Mouse (Mus musculus): ENCODE data around the gene E130311K13Rik. TPM values are rescaled to one million over a fixed set of nuclear protein-coding genes. Genes with fewer than 3 reads are reported as not detected.

Gene E130311K13Rik
- total RNA-seq, 1 experiment from 2014 or later, result 8.8 TPM

DNA sequence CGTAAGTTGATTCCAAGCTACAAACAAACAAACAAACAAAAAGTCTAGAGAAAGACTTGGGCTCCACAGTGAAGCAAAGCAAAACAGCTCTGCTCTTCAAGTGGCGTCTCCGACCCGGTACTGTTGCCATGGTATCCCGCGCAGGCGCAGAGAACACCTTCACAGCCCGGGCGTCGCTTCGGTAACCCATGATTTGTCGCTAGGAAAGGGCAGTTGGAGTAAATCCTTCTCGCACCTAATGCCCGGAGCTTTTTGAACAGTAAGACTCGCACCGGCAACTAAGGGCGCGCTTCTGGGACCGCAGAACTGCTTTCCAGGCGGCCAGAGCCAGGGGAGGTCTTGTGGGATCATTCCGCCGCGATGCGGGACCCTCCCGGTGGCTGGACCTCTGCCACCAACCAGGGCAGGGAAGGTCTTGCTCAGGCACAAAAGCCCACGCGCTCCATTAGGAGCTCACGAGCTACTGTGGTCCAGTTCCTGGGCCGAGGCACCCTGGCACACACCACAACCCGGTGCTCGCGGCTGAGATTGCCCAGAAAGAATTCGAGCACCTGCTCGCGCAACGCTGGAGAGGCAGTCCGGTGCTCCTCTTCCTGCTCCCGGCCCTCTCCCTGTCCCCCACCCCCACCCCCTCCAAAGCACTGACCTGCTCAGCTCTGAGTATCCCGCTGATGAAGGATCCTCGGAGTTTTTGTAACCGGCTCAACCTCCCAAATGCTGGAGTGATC is 30.5 kb downstream of the E130311K13Rik start:
- no peak for ATAC-seq (ENCODE audit: extremely low read depth, insufficient number of reproducible peaks, low FRiP score, poor library complexity, severe bottlenecking)

DNA sequence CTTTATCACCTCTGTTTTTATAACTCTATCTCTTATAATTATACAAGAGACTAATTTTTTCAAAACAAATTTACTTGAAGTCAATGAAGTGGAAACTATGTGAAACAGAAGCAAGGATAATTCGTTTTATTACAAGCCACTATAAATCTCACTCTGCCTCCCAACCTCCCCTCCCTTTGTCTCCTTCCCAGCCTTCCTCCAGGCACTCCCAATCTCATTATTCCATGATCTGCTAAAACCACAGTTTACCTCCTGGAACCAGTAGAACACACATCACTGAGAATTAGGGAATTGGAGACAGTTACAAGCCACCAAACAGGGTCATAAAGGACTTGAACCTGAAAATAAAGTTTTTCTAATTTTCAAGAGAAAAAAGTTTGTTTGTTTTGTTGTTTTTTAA is 32.1 kb downstream of the E130311K13Rik start:
- ATAC-seq (ENCODE audit: extremely low read depth, insufficient number of reproducible peaks, low FRiP score, poor library complexity, severe bottlenecking), result no peak

DNA sequence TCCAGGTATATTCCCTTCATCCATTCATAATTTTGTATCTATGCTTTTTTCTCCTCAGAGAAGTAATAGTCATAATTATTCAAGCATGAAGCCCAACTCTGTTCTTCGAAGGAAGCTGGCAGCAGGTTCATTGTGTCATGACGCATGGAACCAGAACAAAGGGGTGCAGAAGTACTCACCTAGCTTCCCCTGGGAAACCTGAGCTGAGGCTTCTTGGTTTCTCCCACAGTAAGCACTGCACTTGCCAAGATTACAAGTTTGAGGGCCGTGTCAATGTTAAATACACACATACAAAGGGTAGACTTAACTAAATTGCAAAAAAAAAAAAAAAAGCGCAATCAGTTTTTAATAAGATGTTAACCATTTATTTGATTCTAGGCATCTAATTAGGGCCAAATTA is 33.0 kb downstream of the E130311K13Rik start:
- ATAC-seq (ENCODE audit: extremely low read depth, insufficient number of reproducible peaks, low FRiP score, poor library complexity, severe bottlenecking), result no peak

DNA sequence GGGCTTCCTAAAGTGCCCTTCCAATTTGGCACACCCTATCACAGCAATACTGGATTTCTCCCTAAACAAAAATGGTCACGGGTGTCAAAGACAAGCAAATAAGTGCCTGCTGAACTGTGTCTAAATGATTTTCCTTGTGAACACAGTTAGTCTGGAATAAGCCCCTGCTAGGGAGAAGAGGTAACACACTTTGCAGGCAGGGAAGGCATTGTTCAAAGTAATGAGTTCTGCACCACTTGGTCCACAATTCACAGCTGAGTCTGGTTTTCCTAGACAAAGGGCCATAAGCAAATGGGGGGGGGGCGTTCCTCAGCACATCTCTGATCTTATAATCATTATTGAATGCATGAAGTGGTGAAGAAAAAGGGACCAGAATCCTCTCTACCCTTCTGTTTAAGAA is 33.5 kb downstream of the E130311K13Rik start:
- ATAC-seq (ENCODE audit: extremely low read depth, insufficient number of reproducible peaks, low FRiP score, poor library complexity, severe bottlenecking), result no peak

DNA sequence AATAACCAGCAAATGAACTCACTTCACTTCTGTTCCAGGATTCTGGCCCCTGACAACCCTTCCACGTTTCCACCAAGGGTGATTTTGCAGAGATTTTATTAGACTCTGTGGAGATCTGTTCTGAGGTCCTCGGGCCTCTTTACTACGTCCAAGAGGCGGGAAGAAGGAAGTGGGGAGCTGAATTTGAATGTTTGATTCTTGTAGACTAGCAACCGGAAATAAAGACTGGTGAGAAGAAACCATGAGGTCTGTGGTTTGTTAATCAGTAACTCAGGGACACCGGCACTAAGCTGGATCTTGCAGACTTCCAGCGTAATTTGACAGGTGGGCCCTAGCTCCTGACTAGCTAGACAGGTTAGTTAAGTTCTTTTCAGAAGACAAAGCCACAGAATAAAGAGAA is 35.6 kb downstream of the E130311K13Rik start:
- ATAC-seq (ENCODE audit: extremely low read depth, insufficient number of reproducible peaks, low FRiP score, poor library complexity, severe bottlenecking), result no peak

DNA sequence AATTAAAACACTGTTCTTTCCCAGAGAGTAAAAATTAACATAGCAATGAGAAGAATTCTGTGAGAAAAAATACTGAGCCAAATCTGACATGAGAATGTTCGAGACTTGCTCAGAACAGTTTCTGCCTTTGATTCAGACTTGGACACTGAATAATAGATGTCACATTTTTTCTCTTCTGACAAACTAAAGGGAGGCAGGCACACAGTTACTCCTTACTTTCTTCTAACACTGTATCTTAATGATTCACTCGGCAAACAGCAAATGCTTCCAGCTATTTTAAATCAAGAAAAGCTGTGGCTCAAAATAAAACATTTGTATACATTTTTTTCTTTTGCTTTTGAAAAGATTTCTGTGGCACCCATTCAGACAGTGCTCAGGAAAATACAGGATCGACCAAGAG is 37.1 kb downstream of the E130311K13Rik start:
- ATAC-seq (ENCODE audit: extremely low read depth, insufficient number of reproducible peaks, low FRiP score, poor library complexity, severe bottlenecking), result no peak

DNA sequence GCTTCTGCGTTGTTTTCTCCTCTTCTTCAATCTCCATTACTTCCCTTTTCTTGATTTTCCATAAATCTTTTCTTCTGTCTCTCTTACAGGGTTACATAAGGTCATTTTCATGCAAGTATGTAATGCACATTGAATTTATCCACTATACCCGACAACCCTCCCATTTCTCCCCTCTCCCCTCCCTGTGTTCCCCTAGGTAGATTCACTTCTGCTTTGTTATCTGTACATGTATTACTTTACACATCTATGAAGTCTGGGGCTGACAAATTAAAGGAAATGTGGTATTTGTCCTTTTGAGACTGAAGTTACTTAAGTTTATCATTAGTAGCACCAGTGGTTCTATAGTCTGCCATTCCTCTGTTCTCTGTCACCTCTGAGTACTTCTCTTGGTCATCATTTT is 48.2 kb downstream of the E130311K13Rik start:
- ATAC-seq (ENCODE audit: extremely low read depth, insufficient number of reproducible peaks, low FRiP score, poor library complexity, severe bottlenecking), result no peak

DNA sequence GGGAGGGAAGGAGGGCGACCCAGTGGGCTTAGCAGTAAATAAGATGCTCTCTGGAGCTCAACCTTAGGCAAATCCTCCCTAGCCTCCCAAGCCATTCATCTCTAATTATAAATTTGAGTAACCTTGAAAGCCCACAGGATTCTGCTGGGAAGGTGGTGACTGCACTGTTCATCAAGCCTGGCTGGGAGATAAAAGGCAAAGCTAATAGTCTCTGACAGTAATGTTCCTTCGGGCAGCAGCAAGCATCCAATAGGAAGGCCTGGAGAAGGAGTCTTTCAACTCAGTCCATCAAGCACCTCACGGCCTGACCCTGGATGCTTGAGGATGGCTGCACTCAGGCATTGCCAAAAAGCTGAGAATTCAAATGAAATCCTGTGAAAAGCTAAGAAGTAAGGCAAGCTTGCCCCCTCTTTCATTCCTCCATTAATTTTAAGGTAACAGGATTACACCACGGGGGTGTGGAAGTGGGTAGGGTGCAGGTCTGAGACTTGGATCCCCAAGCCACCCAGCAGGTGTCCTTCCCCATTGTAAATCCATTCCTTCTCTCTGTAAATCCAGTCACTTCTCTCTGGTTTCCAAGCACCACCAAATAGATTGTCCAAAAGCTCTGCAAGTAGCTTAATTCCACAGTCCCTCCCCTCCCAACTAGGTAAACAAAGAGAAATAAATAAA is 50.1 kb downstream of the E130311K13Rik start:
- ATAC-seq (ENCODE audit: extremely low read depth, insufficient number of reproducible peaks, low FRiP score, poor library complexity, severe bottlenecking), result no peak

DNA sequence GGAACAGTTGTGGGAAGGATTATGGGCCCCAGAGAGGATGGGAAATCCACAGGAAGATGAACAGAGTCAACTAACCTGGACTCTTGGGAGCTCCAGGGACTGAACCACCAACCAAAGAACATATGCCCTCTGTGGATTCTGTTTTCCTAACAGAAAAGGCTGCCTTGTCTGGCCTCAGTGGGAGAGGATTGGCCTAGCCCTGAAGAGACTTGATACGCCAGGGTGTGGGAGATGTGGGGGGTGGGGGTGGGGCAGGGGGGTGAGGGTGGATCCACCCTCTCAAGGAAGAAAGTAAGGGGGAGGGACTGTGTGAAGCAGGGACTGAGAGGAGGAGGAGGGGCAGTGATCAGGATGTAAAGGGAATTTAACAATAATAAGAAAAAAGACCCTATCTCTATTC is 56.5 kb downstream of the E130311K13Rik start:
- no peak for ATAC-seq (ENCODE audit: extremely low read depth, insufficient number of reproducible peaks, low FRiP score, poor library complexity, severe bottlenecking)

DNA sequence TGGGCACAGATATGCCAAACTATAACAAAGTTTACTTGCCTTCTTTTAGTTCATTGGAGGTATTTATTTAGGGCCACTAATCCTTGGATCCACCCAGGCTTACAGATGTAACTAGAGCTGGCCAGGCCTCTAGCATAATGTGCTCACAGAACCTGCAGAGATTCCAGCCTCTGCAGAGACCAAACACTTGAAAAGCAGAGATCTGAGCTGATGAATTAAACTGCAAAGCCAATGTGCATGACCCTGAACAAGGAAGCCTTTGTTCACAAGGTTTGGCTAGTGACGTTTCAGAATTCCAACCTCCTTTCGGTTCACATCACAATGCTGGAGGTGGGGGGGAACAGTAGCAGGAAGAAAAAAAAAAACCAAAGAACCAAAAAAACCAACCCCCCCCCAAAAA is 58.0 kb downstream of the E130311K13Rik start:
- ATAC-seq (ENCODE audit: extremely low read depth, insufficient number of reproducible peaks, low FRiP score, poor library complexity, severe bottlenecking), result no peak

DNA sequence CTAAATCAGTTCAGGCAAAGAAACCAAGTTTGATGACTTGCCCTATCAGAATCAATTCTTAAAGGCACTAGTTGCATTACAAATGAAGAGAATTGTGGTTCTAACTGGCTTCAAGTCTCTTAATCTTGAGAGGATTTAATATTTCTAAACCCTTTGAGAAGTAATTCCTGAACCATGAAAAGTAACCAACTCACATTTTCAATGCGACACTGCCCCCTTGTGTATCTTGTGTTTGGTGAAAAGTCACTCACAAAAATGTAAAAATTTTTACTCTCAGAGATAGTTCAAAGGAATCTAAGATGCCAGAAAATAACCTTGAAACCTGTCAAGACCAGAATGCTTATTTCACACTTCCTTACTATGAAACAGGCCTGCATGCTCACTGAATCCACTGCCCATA is 61.0 kb downstream of the E130311K13Rik start:
- no peak for ATAC-seq (ENCODE audit: extremely low read depth, insufficient number of reproducible peaks, low FRiP score, poor library complexity, severe bottlenecking)

DNA sequence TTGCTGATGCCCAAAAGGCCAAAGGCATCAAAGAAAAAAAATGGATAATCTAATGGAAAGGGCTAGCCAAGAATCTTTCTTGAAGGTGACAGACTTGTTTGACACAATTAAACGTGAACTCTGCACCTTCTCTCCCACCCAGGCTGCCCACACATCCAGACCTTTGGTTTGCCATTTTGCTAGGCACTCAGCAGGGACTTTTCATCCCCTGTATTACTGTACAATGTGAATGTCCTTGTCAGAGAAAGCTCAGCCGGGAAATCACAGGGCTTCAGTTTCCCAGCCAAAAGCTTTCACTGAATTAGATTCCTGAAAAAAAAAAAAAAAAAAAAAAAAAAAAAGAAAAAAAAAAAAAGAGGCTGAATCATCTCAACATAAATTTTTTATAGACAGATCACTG is 64.2 kb downstream of the E130311K13Rik start:
- no peak for ATAC-seq (ENCODE audit: extremely low read depth, insufficient number of reproducible peaks, low FRiP score, poor library complexity, severe bottlenecking)

Other genes with a start within 250 kb of the E130311K13Rik start
- not detected in 2 replicates for gene Plch1, start 30.0 kb downstream of the E130311K13Rik start, total RNA-seq (2017)
- 7.4 and 12.5 TPM in 2 replicates for gene Slc33a1, start 35.3 kb upstream of the E130311K13Rik start, total RNA-seq (2017)
- 14.6 and 16.6 TPM in 2 replicates for gene Gmps, start 46.6 kb upstream of the E130311K13Rik start, total RNA-seq (2017)
- gene Vmn2r1, start 152.1 kb upstream of the E130311K13Rik start, total RNA-seq (2017), result under 0.01 TPM in 1 of 2 replicates, not detected in the other
- gene Vmn2r2, start 212.5 kb upstream of the E130311K13Rik start, total RNA-seq (2017), result 0.25 TPM in 1 of 2 replicates, not detected in the other

All from neutrophil, adult 5-6 weeks (primary cell).